Mouse (Mus musculus) C2C12 (cell line): ENCODE data around the gene Srd5a3. TPM values are rescaled to one million over a fixed set of nuclear protein-coding genes. Genes with fewer than 3 reads are reported as not detected.

Source experiments
- H3K27me3 ChIP-seq: one replicate; pipeline ENCODE4 v1.6.1; 2011; ENCODE audit not compliant: control insufficient read depth, insufficient read depth, insufficient read length
- H3K36me3 ChIP-seq: one replicate; pipeline ENCODE4 v1.6.1; 2011; ENCODE audit not compliant: control insufficient read depth, insufficient read depth
- H3K4me3 ChIP-seq: one replicate; pipeline ENCODE4 v1.5.1; 2011; ENCODE audit warnings: mild to moderate bottlenecking, control low read depth; ENCODE audit not compliant: poor library complexity, insufficient read depth, severe bottlenecking
- H3K79me2 ChIP-seq: one replicate; pipeline ENCODE4 v1.6.1; 2011; ENCODE audit not compliant: control insufficient read depth, insufficient read depth
- H3K79me3 ChIP-seq: one replicate; pipeline ENCODE4 v1.6.1; 2011; ENCODE audit warnings: low read depth, control low read depth
- H3ac ChIP-seq: one replicate; pipeline ENCODE3; 2011; ENCODE audit warnings: low read depth; ENCODE audit not compliant: control insufficient read depth, insufficient read length
- CEBPB ChIP-seq: IDR thresholded peaks from one replicate; pipeline ENCODE4 v1.6.1; 2011; ENCODE audit warnings: low read depth, mild to moderate bottlenecking, control low read depth, moderate library complexity
- CTCF ChIP-seq: IDR thresholded peaks from one replicate; pipeline ENCODE4 v1.5.1; 2011; ENCODE audit not compliant: control insufficient read depth, insufficient read depth, insufficient read length
- FOSL1 ChIP-seq: IDR thresholded peaks from one replicate; pipeline ENCODE4 v1.8.0; 2011; ENCODE audit warnings: mild to moderate bottlenecking, low read length; ENCODE audit not compliant: poor library complexity, insufficient read depth, severe bottlenecking
- MAX ChIP-seq: IDR thresholded peaks from one replicate; pipeline ENCODE4 v1.6.1; 2011; ENCODE audit warnings: mild to moderate bottlenecking, control low read depth
- MYOD1 ChIP-seq: IDR thresholded peaks from one replicate; pipeline ENCODE4 v1.6.1; 2011; ENCODE audit warnings: low read depth; ENCODE audit not compliant: control insufficient read depth, insufficient read length
- MYOG ChIP-seq: IDR thresholded peaks from one replicate; pipeline ENCODE4 v1.6.1; 2011; ENCODE audit not compliant: control insufficient read depth, insufficient read length; ENCODE audit errors: extremely low read depth
- USF1 ChIP-seq: IDR thresholded peaks from one replicate; pipeline ENCODE4 v1.6.1; 2011; ENCODE audit warnings: low read depth, mild to moderate bottlenecking, control low read depth, moderate library complexity
- polyA plus RNA-seq: library from polyadenylated mRNA; unstranded; fragments of >200 nt; fragmentation: generic; extraction: Trizol; gene quantifications from one replicate; pipeline ENCODE4 v1.2.1, GENCODE M21; 2012; ENCODE audit warnings: missing spikeins

The Srd5a3 gene
- polyA plus RNA-seq, 1 experiment, result 20.3 TPM

GRCm38 (mm10) chr5:76164827-76165226 lies 24.8 kb downstream of the Srd5a3 start:
- Histone ChIP-seq H3K79me3 (no peaks in the 10 kb centered on the region), H3K36me3 (no peaks in the 10 kb centered on the region), H3K79me2 (no peaks in the 10 kb centered on the region), H3ac (no peak overlapping the region), H3K27me3 (no peaks in the 10 kb centered on the region), H3K4me3 (no peak overlapping the region)
- TF ChIP-seq FOSL1 (no peak), CTCF (no peak), CEBPB (no peak), MAX (no peak), MYOG (no peak), MYOD1 (no peak), USF1 (no peak)

DNA sequence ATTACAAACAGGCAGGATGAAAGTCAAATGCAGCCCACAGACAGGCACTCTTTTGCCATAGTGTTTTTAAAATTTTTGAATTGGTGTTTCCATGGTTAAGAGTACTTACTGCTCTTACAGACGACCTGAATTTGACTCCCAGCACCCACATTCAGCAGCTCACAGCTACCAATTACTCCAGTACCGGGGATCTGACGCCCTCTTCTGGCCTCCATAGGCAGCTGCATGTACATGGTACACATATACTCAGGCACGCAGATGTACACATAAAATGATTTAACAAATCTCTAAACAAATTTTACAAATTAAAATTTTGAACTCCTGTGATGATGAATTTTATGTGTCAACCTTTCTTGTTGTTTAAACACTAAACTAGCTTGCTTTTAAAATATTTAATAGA lies 30.5 kb downstream of the Srd5a3 start:
- no peaks in the 10 kb centered on the region for H3K79me3 ChIP-seq
- H3K36me3 ChIP-seq, result no peaks in the 10 kb centered on the region
- no peaks in the 10 kb centered on the region for H3K27me3 ChIP-seq
- no peak overlapping the region for H3ac ChIP-seq
- no peaks in the 10 kb centered on the region for H3K79me2 ChIP-seq
- H3K4me3 ChIP-seq, result no peak overlapping the region
- TF ChIP-seq CEBPB (no peak), FOSL1 (no peak), MYOG (no peak), USF1 (no peak), MAX (no peak), CTCF (no peak), MYOD1 (no peak)

DNA sequence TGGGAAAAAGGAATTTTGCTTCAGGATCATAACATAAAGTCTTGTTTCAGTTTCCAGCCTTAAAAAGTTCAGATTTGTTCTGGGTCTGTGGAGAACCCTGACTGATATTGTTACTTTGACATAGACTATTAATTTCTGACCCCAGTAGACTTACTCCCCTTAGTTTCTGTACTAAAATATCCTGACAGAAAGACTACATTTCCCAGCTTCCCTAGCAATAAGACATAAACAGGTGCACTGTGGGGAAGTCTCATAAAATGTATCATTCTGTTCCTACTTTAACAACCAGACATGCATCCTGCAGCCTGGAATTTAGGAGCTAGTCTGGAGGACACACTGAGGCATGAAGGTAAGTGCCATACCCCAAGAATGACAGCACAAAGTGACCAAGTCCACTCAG lies 31.0 kb downstream of the Srd5a3 start:
- Histone ChIP-seq H3K36me3 (no peaks in the 10 kb centered on the region), H3K27me3 (no peaks in the 10 kb centered on the region), H3K79me2 (no peaks in the 10 kb centered on the region), H3K79me3 (no peaks in the 10 kb centered on the region), H3K4me3 (no peak overlapping the region), H3ac (no peak overlapping the region)
- TF ChIP-seq USF1 (no peak), MYOG (no peak), MAX (no peak), CEBPB (no peak), FOSL1 (no peak)

DNA sequence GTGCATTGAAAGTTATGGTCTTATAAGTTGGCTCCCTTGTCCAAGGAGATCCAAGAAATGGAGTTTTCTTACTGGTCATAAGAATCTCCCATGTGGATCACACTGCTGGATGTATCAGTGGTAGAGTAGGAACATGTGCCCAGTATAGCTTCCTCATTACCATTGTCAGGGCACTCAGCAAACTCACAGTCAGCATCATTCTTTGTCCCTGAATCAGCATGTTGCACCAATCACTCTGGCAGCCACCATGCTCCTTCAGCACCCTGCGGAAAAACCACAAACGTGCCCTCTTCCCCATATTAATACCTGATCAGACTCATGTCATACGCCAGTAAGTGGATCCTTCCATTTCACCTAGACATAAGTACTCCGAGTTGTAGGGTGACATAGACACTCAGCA lies 35.0 kb downstream of the Srd5a3 start:
- H3K27me3 ChIP-seq, result no peaks in the 10 kb centered on the region
- no peak overlapping the region for H3K4me3 ChIP-seq
- no peak overlapping the region for H3ac ChIP-seq
- no peaks in the 10 kb centered on the region for H3K79me3 ChIP-seq
- H3K36me3 ChIP-seq, result no peaks in the 10 kb centered on the region
- H3K79me2 ChIP-seq, result no peaks in the 10 kb centered on the region
- TF ChIP-seq MAX (no peak), USF1 (no peak), MYOG (no peak), CEBPB (no peak), MYOD1 (no peak), FOSL1 (no peak), CTCF (no peak)

GRCm38 (mm10) chr5:76176411-76176810 lies 36.3 kb downstream of the Srd5a3 start:
- TF ChIP-seq USF1 (no peak), MYOG (no peak), MYOD1 (no peak), CTCF (no peak), FOSL1 (no peak), CEBPB (no peak), MAX (no peak)

DNA sequence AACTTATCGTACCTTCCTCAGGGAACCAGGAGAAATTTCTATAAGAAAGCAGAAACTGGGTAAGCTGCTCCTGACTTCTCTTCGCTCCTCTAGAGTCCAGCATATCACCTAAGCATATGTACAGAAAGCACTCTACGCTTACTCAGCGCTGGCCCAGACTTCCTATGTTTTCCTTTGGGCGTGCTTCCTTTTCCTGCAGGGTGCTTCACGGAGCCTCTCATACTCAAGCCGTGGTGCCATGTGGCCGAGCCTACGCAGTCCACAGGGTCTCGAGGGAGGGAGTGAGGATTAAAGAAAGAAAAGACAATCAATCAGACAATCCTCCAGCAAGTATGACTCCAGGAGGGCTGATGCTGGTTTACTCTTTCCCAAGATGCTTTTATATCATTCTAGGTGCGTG lies 36.8 kb downstream of the Srd5a3 start:
- H3K4me3 ChIP-seq, result no peak overlapping the region
- no peaks in the 10 kb centered on the region for H3K79me2 ChIP-seq
- no peaks in the 10 kb centered on the region for H3K27me3 ChIP-seq
- H3ac ChIP-seq, result no peak overlapping the region
- no peaks in the 10 kb centered on the region for H3K79me3 ChIP-seq
- no peaks in the 10 kb centered on the region for H3K36me3 ChIP-seq
- TF ChIP-seq MYOG (no peak), CTCF (no peak), CEBPB (no peak), FOSL1 (no peak), MAX (no peak), MYOD1 (no peak), USF1 (no peak)

More at GRCm38 (mm10) chr5:76176411-76176810, 36.3 kb downstream of the Srd5a3 start:
- H3K27me3 ChIP-seq, result no peaks in the 10 kb centered on the region
- H3K4me3 ChIP-seq, result no peak overlapping the region
- no peaks in the 10 kb centered on the region for H3K79me2 ChIP-seq
- H3K36me3 ChIP-seq, result no peaks in the 10 kb centered on the region
- H3ac ChIP-seq, result no peak overlapping the region
- no peaks in the 10 kb centered on the region for H3K79me3 ChIP-seq
